Mouse (Mus musculus) right cerebral cortex, adult 2 months (tissue): Measurements from ENCODE around the gene Paqr9.

Experiments
- DNase-seq, 2 experiments: peaks; one replicate each; pipeline ENCODE4 v3.0.0; 2021 to 2022; ENCODE audit warnings: low spot score in 2 of 2

The Paqr9 gene

GRCm38 (mm10) chr9:95559059-95559935, at the start of gene Paqr9:
Gene Paqr9, plus strand, starts transcription at chr9:95559657.
- peak; percentile 65 to 68 for DNase-seq

DNA sequence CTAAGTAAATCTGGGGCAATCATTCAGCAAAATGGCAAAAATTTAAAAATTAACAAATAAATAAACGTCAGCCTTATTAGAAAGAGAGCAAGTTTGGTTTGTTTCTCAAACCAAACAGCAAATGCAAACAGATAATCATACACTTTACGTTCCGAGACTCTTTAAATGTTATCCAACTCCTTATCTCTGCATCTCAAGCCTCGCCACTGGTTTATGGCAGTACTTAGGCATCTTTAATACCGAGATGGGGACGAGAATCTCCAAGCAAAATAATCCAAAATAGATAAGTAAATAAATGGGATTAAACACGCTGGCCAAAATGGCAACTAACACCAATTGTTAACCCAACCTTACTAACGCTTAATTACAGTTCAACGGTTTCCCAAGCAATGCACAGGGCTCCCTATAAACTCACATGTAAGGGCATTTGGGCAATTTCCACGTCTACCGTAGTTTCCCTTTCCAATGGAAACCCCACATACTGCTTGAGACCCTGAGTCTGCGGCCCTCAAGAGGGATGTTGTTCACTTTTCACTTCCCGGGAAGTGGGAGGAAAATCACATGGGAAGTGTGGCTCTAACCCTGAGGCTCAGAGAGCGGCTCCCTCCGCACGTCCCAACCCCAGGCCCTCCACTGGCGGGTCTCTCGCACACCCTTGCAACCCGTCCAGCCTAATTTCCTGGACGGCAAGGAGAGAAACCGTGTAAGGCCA, 48.6 kb upstream of the Paqr9 start:
- no peak for DNase-seq

DNA sequence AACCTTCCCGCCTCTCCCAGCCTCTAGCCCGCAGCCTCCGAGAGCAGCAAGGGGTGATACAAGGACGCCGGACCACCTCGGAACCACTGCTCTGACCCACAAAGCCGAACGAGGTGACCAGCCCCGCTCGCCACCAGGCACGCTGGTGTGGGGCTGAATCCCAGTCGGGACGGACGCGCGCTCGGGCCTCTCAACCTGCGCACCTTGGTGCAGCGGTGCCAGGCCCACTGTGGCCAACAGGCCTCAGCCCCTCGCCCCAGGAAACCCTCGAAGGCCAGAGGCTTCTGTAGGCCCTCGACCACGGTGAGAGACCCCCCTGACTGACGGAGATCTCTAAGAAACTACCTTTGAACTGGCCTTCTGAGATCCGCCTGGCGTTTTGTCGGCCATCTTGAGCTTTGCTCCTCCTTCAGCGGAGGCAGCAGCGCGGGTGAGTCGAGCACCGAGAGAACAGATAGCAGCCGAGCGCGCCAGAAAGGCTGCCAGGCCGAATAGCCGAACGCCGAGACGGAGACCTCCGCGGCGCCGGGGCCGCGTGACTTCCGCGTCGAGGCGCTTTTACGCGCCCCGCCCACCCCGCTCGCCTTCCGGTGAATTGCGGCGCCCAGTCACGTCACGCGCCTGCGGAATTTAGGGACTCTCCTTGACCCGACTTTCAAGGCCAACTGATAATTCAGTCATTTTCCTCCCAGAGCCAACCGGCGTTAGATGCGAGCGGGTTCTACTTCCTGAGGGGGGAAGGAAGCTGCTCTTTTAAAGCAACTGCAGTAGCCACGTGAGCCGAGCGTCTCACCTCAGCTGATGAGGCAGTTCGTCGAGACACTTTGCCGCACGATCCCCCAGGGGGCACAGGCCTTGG, 47.8 kb upstream of the Paqr9 start, which contains the start of gene U2surp:
U2surp (minus strand) TSS at position 525 of the 859 bp plus-strand sequence.
- DNase-seq = peak; percentile 96 to 98

- no peak for DNase-seq
Measured at GRCm38 (mm10) chr9:95512331-95513030, 47.0 kb upstream of the Paqr9 start.

DNA sequence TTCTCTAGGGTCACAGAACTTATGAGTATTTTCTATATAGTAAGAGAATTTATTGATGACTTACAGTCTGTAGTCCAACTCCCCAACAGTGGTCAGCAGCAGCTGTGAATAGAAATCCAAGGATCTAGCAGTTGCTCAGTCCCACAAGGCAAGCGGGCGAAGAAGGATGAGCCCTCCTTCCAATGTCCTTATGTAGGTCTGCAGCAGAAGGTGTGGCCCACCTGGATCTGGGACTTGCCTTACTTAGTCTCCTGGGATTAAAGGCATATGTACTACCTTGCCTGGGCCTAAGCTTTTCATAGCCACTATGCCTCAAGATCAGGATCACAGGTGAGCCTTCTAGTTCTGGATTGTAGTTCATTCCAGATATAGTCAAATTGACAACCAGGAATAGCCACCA, 45.7 kb upstream of the Paqr9 start:
- DNase-seq = no peak

DNA sequence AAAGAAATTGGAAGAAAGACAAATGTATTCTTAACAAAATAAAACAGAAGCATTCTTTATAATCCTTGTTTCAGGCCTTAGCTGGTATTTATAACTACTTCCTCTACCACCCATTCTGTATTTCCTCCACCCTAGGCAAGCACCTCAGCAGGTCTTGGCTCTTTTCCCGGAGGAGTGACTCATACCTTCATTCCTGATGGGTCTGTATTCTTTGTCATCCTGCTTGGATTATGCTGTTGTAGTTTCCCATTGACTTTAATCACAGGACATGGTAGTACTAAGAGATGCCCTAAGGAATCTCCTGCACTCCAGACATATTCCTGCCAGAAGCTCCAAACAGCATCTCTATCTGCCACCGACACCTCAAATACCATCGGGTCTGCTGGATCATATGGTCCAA, 45.1 kb upstream of the Paqr9 start:
- peak; percentile 28 to 60 for DNase-seq

GRCm38 (mm10) chr9:95520563-95520962, 38.9 kb upstream of the Paqr9 start:
- DNase-seq = no peak

GRCm38 (mm10) chr9:95521031-95521430, 38.4 kb upstream of the Paqr9 start:
- DNase-seq = no peak

DNA sequence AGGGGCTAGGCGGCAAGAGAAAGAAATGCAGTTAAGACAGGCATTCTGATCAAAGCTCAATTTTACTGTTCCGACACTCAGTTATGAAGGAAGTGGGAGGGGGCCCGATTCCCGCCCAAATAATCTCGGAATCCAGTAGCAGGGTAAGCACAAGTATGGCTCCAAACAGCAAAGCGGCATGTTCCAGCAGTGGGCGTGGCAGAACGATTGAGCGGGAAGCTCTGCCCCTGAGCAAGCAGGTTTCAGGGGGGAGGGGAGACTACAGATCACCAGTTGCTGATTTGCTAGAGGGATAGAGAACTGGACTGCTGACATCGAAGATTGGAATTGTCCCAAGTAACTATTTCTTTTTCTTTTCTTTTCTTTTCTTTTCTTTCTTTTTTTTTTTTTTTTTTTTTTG, 37.9 kb upstream of the Paqr9 start:
- no peak for DNase-seq

DNA sequence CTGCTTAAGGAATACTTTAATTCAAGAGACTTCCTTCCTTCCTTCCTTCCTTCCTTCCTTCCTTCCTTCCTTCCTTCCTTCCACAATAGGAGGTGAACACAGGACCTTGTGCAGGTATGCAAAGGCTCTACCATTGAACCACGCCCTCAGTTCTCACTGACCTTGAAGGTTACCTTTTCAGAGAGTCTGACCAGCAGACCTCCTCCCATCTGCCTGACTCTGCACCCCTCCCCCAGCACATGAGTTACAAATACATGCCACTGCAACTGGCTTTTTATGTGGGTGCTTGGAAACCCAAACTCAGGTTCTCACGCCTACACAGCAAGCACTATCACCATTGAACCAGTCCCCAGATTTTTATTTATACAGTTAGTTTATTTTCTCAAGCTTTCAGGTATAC, 36.9 kb upstream of the Paqr9 start:
- DNase-seq = no peak

DNA sequence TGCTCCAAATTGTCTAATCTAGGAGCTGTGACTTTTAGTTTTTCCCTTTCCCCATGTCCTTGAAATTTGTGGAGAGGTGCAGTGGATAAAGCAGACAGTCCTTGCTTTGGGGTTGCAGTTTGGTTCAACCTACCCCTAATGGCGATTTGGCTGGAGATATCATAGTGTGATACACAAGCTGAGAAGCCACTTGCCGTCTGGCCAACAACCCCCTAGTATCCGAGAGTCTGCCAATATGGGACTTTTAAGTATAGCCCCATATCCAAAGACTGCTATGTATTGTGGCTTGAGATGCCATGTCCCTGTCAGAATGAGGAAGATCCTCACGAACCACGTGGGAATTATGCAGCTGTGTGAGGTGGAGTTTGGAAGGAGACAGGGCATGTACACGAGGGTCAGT, 34.1 kb upstream of the Paqr9 start:
- no peak for DNase-seq

- DNase-seq = no peak
Measured at GRCm38 (mm10) chr9:95525961-95526360, 33.5 kb upstream of the Paqr9 start.

GRCm38 (mm10) chr9:95527676-95528075, 31.8 kb upstream of the Paqr9 start:
- no peak for DNase-seq

DNA sequence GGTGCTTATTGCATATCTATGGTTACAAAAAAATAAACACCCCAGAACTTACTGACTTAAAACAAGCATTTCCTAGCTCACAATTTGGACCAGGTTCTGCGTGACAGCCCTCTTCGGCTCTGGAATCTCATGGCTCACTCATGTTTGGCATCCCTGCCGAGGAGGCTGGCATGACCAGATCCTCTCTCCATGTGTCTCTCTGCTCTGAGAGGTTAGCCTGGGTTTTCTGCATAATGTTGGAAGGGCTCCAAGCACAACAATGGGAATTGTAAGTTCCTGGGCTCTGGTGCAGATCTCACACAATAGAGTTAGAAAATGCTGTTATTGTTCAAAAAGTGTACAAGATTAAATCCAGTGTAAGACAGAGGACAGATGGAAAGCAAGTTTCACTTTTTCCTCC, 28.3 kb upstream of the Paqr9 start:
- no peak for DNase-seq

GRCm38 (mm10) chr9:95533817-95534216, 25.6 kb upstream of the Paqr9 start:
- no peak for DNase-seq

DNA sequence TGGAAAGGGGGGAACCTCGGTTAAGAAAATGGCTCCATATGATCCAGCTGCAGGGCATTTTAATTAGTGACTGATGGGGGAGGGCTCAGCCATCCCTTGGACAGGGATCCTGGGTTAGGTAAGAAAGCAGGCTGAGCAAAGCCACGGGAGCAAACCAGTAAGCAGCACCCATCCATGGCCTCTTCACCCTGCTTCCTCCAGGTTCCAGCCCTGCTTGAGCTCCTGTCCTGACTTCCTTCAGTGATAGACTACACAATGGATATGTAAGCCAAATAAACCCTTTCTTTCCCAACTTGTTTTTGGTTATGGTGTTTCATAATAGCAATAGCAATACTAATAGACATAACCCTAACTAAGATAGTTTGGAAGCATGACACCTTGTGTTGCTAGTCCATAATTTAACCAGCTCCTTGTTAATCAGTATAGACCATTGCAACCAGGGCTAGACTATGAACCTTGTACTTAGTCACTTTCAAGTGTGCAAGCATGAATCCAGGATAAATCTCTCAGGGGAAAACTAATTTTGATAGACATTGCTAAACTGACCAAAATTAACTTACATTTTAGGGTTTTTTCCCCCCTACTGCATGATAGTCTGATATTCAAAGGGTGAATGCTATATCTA, 20.2 kb upstream of the Paqr9 start:
- no peak for DNase-seq

DNA sequence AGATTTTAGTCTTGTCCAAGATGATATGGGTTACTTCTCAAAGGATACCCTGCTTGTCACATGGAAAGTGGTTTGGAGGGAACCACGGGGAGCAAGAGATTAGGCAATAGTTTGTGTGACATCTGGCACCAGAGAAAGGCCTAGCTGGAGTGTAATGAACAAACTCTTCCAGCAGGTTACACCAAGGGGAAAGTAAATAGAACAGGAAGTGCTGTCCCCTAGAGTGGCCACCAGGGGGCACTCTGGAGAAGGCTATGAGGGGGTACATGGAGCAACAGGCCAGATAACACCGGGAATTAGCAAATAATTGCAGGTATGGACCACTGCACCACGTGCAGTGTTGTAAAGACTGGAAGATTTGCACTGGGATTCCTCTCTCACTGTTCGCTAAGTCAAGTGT, 19.0 kb upstream of the Paqr9 start:
- DNase-seq = no peak

GRCm38 (mm10) chr9:95541208-95541607, 18.2 kb upstream of the Paqr9 start:
- DNase-seq = no peak

GRCm38 (mm10) chr9:95541650-95542432, 17.6 kb upstream of the Paqr9 start:
- DNase-seq = no peak

GRCm38 (mm10) chr9:95542475-95542874, 17.0 kb upstream of the Paqr9 start:
- DNase-seq = no peak
